Mouse (Mus musculus) small intestine, adult 2 months (tissue): Measurements from ENCODE around the gene Grin3a. TPM values are rescaled to one million over a fixed set of nuclear protein-coding genes. Genes with fewer than 3 reads are reported as not detected.
"Not testable (repeated sequence)": the region's sequence is repeated elsewhere in the genome, so short reads cannot be mapped to it uniquely, and the experiment has no call there.

Experiments
- H3K27ac ChIP-seq: fragments of 200-500 bp; 2 replicates; pipeline ENCODE4 v1.5.1; 2012; ENCODE audit warnings: low read depth, low read length, control low read depth, inconsistent platforms; ENCODE audit not compliant: insufficient read depth
- H3K27me3 ChIP-seq: fragments of 200-500 bp; 2 replicates; pipeline ENCODE4 v1.6.1; 2012; ENCODE audit warnings: mild to moderate bottlenecking, moderate library complexity, low read length, inconsistent platforms; ENCODE audit not compliant: control insufficient read depth, insufficient read depth
- H3K36me3 ChIP-seq: fragments of 200-500 bp; 2 replicates; pipeline ENCODE4 v1.6.1; 2012; ENCODE audit warnings: mild to moderate bottlenecking, low read length, control low read depth, inconsistent platforms; ENCODE audit not compliant: control insufficient read depth, insufficient read depth
- H3K4me1 ChIP-seq: fragments of 200-500 bp; 2 replicates; pipeline ENCODE4 v1.6.1; 2012; ENCODE audit warnings: low read length, inconsistent platforms, mixed read lengths; ENCODE audit not compliant: control insufficient read depth, insufficient read depth, insufficient read length
- H3K4me3 ChIP-seq: fragments of 200-500 bp; 2 replicates; pipeline ENCODE4 v1.5.1; 2012; ENCODE audit warnings: low read depth, mild to moderate bottlenecking, control low read depth, inconsistent platforms, low read length, moderate library complexity
- CTCF ChIP-seq: fragments of 200-500 bp; IDR thresholded peaks from 2 replicates; pipeline ENCODE4 v1.5.1; 2012; ENCODE audit warnings: low read depth, mild to moderate bottlenecking, control low read depth, inconsistent platforms, low read length, moderate library complexity, mixed read lengths; ENCODE audit not compliant: insufficient replicate concordance, insufficient read length; ENCODE audit errors: extremely low read depth
- POLR2A ChIP-seq: fragments of 200-500 bp; IDR thresholded peaks from 2 replicates; pipeline ENCODE4 v1.6.1; 2012; ENCODE audit warnings: low read depth, mild to moderate bottlenecking, control low read depth, inconsistent platforms, low read length, moderate library complexity
- WGBS: fragments of 180-500 bp; shearing (Covaris S2); methylation state at CpG from one replicate; pipeline ENCODE4 v1.1.7; 2018; 5-methylcytosine and 5-hydroxymethylcytosine counted together
- polyA plus RNA-seq: library from polyadenylated mRNA; depleted of rRNA; stranded (reverse); fragments of >200 nt; gene quantifications from 2 replicates; pipeline ENCODE4 v1.2.3, GENCODE M21; 2012; rRNA removed

The Grin3a gene
- polyA plus RNA-seq, 1 experiment, result 0.03 TPM

GRCm38 (mm10) chr4:49623916-49624315, 221.6 kb downstream of the Grin3a start:
- no peak overlapping the region for H3K4me3 ChIP-seq
- 31% methylated on average over 4 of the region's 4 CpGs for WGBS
- no peaks in the 10 kb centered on the region for H3K27me3 ChIP-seq
- no peak for TF ChIP-seq CTCF
- TF ChIP-seq POLR2A, result no peak
- H3K27ac ChIP-seq, result no peak overlapping the region
- H3K36me3 ChIP-seq, result no peaks in the 10 kb centered on the region
- no peaks in the 10 kb centered on the region for H3K4me1 ChIP-seq

DNA sequence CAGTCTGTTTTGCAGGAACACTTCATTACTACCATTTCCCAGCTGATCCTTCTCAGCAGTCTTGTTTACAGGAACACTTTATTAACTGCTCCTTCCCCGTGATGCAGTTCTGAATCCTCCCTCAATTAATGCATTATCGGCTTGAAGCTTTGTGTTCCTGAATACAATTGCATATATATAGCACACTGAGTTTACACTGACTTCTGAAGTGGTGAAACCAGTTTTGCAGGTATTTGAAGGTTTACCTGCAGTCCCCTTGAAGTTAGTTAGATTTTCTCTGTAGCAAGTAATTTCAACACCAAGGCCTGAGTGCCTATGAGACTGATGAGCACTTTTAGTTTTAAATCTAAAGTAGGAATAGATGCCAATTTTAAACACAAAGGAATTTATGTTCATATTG, 223.3 kb downstream of the Grin3a start:
- 21% methylated on average over 2 of the region's 2 CpGs for WGBS
- TF ChIP-seq POLR2A (no peak), CTCF (no peak)
- no peaks in the 10 kb centered on the region for H3K4me1 ChIP-seq
- no peak overlapping the region for H3K4me3 ChIP-seq
- H3K27me3 ChIP-seq, result no peaks in the 10 kb centered on the region
- H3K27ac ChIP-seq, result no peak overlapping the region
- no peaks in the 10 kb centered on the region for H3K36me3 ChIP-seq

DNA sequence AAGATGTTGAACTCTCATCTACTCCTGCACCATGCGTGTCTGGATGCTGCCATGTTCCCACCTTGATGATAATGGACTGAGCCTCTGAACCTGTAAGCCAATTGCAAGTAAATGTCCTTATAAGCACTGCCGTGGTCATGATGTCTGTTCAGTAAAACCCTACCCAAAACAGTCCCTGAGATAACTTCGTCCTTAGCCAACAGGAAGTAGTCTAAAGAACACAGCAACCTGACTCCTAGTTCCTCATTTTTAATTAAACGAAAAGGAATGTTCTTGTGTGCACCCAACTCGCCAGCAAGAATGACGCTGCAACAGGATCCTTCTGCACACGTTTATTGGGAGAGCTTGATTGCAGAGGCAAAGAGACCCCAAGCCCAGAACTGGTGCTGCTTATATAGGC, 225.7 kb downstream of the Grin3a start:
- H3K27ac ChIP-seq, H3K4me3 ChIP-seq, H3K36me3 ChIP-seq, H3K27me3 ChIP-seq, H3K4me1 ChIP-seq: not testable (repeated sequence)
- WGBS, result 74% methylated on average over 7 of the region's 7 CpGs

- no peak overlapping the region for H3K4me3 ChIP-seq
- no peaks in the 10 kb centered on the region for H3K36me3 ChIP-seq
- no peaks in the 10 kb centered on the region for H3K27me3 ChIP-seq
- H3K27ac ChIP-seq, result no peak overlapping the region
- no peaks in the 10 kb centered on the region for H3K4me1 ChIP-seq
- 88% methylated on average over 10 of the region's 10 CpGs for WGBS
- TF ChIP-seq CTCF (no peak), POLR2A (no peak)
Measured at GRCm38 (mm10) chr4:49616924-49617323, 228.6 kb downstream of the Grin3a start.

Other genes starting within 250 kb of the Grin3a start
- 35.6 and 62.3 TPM in 2 replicates for gene Tmem246, start 247.9 kb downstream of the Grin3a start, polyA plus RNA-seq
- 3.1 and 6.8 TPM in 2 replicates for gene Rnf20, start 213.7 kb downstream of the Grin3a start, polyA plus RNA-seq
- not detected in 2 replicates for gene Ppp3r2, start 163.7 kb downstream of the Grin3a start, polyA plus RNA-seq